Mouse (Mus musculus) erythroblast, adult 5-6 weeks (primary cell): ENCODE results near the gene Ganc. TPM values are rescaled to one million over a fixed set of nuclear protein-coding genes. Genes with fewer than 3 reads are reported as not detected.

Experiments
- ATAC-seq: replicated peaks from 2 replicates; pipeline ENCODE4 v1.8.0; 2016; ENCODE audit warnings: moderate number of reproducible peaks, mild to moderate bottlenecking, moderate TSS enrichment, inconsistent platforms; ENCODE audit not compliant: poor library complexity, low FRiP score, severe bottlenecking
- total RNA-seq, 2 experiments: library from RNA; stranded (forward) in 1 of 2; stranded (reverse) in 1 of 2; fragments of 150-400 nt in 1 of 2; fragments of 200-764, 138-1000 nt in 1 of 2; gene quantifications; 2 replicates each; pipeline versions ENCODE4 v1.2.3 to v1.2.4; 2015 to 2017; ENCODE audit warnings: low replicate concordance in 2 of 2

Ganc gene
- total RNA-seq, 2 experiments from 2014 or later, result 3.8 to 22.6 TPM

DNA sequence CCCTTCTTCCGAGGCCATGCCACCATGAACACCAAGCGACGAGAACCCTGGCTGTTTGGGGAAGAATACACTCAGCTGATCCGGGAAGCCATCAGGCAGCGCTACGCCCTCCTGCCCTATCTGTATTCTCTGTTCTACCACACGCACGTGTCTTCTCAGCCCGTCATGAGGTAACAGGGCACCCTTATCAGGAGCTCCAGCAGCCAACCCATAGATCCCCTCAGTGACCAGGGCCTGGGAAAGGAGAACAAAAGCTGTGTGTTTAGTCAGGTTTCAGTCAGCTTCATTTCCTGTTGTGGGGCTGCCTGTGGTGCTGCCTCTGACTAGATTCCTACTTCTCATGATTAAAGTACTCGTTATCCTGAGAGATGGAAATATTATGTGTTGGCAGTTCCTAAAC is 42.7 kb downstream of the Ganc start:
- ATAC-seq, result peak; percentile 78

DNA sequence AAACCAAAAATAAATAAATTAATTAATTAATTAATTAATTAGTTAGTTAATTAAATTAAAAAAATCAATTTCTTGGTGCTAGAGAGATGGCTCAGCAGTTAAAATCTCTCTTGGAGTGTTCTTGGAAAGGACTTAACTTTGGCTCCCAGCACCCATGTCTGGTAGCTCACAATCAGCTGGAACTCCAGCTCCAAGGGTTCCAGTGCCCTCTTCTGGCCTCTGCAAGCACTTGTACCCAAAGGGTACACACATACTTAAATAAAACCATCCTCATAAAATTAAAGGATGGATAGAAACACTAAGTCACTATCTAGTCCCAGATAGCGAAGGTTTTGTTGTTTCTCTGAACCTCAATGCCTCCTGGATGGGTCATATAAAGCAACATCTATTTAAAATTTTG is 43.6 kb downstream of the Ganc start:
- ATAC-seq, result no peak

DNA sequence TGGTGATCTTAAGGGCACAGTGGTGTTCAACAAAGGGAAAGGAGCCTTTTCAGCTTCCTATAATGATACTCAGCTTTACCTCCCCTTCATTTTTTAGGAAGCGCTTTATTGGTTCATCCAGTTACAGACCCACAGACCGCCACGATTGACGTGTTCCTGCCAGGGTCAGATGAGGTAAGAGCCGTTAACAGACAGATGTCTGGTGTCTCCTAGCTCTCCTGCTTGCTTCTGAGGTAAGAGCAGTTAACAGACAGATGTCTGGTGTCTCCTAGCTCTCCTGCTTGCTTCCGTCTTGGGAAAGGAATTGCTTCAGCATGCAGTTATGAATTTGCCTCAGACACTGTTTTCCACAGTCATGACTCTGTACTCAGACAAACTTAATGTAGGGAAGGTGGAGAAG is 47.0 kb downstream of the Ganc start:
- no peak for ATAC-seq

DNA sequence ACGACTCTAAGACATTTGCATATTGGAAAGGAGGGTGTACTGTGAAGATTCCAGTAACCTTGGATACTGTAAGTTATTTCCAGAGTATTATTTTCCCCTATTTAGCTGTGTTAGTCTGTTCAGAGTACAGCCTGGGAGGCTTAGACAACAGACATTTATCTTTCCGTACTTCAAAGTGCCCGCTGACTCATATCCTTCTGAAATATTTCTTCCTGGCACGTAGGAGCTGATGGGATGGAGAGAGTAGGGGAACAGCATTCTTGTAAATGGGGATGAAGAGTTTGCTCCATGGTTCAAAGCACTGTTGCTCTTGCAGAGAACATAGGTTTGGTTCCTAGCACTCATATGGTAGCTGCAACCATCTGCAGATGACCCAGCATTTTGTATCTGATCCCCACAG is 48.9 kb downstream of the Ganc start:
- ATAC-seq, result no peak

DNA sequence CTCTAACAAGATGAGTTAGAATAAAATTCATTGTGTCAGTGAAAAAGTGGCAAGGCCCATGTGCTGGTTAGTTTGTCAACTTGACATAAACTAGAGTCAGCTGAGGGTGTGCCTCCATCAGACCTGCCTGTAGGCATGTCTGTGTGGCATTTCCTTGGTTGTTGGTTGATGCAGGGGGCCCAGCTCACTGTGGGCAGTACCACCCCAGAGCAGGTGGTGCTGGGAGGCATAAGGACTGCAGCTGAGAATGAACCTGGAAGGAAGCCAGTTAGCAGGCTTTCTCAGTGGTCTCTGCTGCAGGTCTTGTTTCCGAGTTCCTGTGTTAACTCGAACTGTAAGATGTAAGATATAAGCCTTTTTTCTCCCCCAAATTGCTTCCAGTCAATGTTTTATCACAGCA is 51.3 kb downstream of the Ganc start:
- ATAC-seq, result no peak

DNA sequence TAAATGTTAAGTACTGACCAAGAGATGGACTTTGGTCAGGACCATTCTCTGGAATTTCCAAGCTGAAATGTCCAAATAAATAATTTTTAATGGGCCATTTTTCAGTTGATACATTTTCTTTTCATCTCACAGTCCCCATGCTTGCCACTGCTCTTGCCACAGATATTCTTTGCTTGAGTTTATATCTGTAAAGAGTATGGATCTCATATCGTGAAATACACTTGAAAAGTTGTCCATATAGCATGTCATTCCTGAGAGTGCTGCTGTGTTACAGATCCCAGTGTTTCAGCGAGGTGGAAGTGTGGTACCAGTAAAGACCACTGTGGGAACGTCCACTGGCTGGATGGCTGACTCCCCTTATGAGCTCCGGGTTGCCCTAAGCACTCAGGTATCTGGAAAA is 52.0 kb downstream of the Ganc start, which contains the start of gene Capn3:
Gene Capn3 (plus strand): TSS at position 301 of the 400 bp plus-strand sequence.
- ATAC-seq, result no peak

DNA sequence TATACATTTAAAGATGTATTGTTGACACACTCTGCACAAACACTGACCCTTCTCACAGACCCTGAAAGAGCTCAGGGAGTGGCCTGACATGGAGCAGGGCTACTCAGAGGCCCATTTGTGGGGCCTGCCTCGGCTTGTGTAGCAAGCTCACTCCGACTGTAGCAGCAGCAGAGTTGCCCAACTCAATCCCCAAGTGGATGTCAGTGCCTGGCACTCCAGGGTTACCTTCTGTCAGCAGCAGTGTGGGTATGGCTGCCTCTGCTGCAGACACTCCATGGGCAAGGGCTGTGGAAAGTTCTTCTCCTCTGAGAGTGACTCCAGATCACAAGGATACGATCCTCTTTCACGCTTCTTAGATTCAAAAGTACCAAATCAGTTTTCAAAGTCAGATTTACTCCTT is 56.5 kb downstream of the Ganc start:
- ATAC-seq, result no peak

DNA sequence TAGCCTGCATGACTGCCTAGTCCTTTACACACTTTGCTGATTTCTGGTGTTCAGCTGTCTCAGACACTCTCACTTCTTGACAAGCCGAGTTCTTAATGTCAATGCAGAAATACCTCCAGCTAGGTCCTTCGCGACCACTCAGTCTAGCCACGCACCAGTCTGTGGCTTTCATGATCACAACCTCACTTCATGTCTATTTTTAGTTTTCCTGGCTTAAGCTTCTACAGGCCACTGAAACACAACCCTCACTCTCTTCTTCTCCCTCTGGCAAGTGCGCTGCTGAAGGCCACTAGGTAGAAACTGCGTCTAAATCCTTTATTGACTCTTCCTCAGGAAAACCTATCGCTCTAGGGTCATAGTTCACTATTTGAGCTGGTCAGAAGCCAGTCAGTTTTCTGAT is 59.6 kb downstream of the Ganc start:
- ATAC-seq, result no peak

DNA sequence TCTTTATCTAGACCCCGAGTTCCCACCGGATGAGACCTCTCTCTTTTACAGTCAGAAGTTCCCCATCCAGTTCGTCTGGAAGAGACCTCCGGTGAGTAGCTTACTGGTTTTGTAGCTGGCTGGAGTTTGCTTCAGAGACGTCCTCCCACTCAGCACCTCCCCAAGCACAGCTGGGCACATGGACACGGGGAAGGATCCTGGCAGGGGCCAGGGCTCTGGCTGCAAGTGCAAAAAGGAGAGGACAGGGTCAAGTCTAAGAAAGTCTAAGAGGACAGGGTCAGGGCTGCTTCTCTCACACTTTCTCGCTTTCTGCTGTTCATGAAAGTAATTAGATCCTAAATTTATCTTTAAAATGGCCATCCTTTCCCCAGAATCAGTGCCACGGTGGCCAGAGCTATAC is 60.4 kb downstream of the Ganc start:
- no peak for ATAC-seq

DNA sequence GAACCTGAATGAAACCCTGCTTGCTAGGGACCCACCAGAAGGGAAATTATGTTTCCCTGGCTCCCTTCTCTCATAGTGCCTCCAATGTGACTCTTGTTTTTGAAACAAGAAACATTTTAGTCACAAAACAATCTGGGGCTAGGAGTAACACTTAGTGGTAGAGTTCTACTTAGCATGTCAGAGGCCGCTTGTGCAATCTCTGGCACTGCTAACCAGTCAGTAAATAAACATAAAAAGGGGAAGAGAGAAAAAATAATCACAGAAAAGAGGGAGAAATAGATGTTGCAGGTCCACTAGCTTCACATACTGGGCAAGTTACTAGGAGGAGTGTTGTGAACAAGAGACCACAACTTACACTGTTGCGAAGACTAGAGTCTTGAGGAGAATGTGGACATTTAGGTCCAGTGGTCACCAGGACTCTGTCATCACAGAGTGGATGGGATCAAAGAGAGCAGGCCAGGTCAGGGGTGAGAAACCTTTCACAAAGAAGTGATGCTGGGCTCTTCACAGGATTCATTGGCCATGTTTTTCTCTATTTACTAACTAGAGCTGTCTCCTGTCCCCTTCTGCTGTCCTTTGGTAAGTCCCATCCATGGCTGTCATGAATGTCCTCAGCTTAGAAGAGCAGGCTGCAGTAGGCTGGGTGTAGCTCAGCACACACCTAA is 61.2 kb downstream of the Ganc start:
- ATAC-seq, result no peak

DNA sequence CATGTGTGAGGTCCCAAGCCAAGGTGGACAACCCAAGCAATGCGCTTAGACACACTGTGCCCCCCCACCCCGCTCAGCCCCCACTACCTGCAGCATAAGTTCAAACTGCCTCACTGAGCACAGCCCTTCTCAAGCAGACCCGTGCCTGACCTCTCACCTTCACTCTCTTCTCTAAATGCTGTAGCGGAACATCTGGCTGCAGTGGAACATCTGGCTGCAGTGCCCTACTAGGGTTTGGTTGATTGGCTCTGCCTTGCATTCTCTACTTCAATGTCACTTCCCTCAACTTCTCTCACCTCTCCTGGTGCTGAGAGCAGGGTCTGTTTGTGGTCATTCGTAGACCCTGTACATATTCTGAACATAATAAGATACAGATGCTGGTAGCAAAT is 61.7 kb downstream of the Ganc start:
- no peak for ATAC-seq

DNA sequence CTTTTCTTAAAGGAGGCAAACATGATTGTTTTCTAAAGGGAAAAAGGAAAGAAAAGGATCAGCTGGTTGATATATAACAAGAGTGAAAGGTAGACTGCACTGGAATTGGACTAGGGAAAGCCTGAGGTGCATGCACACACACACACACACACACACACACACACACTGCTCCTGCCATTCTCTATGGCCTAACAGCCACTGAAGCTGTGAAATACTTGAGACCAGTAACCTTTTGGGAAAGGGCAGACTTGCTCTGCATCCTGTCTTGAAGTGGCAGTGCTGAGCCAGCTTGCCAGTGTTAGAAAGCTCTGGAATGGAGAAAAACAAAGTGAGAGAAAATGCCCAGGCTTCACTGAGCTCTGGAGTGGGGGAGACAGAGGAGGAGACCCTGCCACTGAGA is 64.3 kb downstream of the Ganc start:
- ATAC-seq, result no peak

DNA sequence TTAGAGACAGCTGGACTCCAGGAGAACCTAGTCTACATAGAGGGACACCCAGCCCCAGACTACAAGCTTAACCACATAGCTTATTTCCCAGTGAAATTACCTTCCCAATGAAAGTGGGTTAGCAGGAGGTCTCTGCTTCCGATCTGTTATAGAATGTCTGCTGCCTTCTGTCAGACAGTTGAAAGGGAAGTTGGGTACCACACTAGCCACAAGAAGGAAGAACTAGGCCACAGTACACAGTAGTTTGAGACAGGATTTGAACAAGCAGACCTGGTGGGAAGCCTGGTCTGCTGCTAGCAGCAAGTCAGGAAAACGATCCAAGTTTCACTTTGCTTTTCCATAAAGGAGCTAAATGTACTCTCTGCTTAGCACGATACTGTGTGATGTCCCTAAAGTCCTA is 65.5 kb downstream of the Ganc start:
- no peak for ATAC-seq

DNA sequence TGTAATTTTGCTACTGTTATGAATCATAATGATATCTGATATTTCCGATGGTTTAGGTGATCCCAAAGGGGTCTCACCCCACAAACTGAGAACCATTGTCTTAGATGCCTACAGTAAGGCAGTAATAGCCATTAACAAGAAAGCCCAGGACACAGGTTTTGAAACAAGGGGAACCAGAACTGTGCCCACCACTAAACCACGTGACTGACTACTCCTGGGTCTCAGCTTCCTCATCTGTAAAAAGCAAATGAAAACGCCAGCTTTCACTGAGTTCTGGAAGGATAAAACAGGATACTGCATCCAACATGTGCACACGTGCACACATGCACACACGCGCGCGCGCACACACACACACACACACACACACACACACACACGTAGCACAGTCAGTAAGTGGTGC is 66.0 kb downstream of the Ganc start:
- no peak for ATAC-seq

DNA sequence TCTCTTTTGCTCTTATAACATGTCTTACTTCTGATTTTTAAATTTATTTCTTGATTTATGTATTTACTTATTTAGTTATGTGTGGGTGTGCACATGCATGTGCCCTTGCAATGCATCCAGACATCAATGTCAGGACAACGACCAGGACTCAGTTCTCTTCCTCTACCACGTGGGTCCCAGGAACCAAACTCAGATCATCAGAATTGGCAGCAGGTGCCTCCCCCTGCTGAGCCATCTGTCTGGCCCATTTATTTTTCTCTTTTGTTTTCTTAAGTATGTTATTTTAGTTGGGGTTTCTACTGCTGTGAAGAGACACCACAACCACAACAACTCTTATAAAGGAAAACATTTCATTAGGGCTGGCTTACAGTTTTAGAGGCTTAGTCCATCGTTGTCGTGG is 67.2 kb downstream of the Ganc start:
- no peak for ATAC-seq

DNA sequence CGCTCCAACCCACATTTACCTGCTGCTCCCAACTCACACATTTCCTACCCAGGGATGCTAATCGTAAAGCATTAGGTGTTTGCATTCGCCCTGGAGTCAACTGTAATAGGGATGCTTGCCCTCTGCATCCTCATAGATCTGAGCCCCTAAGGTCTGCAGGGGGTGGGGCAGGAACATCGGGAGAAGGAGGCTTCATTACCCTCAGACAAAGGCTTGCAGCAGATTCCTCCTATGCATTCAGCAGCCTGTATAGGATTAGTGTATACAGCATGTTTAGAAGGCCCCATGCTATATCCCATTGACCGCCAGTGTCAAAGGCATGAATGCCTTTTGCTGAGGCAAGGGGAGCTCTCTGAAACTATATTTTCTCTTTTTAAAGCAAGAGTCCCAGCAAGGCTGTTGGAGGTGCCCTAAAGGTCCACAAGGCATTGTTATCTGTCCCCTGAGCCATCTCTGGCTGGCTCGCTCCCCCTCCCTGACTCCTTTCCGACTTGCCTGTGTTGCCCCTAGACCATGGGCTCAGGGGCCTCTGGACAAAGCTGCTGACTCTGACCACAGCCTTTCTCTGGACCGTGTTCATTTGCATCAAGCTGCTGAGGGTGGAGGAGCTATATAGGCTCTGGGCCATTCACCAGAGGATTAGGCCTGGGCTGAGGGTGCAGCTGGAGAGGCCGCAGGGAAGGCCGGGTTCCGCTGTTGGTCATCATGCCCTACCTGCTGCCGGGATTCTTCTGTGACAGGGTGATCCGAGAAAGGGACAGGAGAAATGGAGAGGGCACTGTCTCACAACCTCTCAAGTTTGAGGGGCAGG is 72.8 kb downstream of the Ganc start:
- ATAC-seq, result no peak

DNA sequence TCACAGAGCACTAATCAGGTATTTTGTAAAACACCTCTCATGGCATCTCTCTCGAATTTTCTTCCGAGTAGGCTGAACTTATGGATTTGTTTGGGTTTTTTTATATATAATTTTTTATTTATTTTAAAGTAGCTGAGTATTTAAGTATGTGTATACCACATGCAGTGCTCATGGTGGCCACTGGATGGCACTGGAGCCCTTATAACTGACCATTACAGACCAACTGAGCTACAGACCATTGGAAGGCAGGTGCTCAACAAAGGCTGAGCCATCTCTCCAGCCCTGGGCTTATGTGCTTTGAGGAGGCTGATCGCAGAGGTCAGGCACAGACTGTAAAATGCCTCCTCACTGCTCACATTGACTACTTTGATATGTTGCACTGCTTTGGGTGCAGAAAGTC is 74.9 kb downstream of the Ganc start:
- peak; percentile 75 for ATAC-seq

DNA sequence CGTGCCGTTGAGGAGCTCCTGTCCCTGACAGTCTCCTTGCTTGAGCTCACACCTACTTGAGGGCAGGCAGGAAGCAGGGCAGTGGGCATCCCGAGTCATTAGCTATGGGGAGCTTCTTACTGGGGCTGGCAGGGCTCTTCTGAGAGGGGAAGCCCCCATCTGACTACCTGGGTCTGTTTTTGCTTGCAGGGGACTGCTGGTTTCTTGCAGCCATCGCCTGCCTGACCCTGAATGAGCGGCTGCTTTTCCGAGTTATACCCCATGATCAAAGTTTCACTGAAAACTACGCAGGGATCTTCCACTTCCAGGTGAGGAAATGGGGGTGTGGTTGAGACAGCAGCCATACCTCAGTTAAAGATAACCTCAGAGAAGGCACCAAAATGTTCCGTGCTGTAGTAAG is 78.2 kb downstream of the Ganc start:
- ATAC-seq, result no peak

DNA sequence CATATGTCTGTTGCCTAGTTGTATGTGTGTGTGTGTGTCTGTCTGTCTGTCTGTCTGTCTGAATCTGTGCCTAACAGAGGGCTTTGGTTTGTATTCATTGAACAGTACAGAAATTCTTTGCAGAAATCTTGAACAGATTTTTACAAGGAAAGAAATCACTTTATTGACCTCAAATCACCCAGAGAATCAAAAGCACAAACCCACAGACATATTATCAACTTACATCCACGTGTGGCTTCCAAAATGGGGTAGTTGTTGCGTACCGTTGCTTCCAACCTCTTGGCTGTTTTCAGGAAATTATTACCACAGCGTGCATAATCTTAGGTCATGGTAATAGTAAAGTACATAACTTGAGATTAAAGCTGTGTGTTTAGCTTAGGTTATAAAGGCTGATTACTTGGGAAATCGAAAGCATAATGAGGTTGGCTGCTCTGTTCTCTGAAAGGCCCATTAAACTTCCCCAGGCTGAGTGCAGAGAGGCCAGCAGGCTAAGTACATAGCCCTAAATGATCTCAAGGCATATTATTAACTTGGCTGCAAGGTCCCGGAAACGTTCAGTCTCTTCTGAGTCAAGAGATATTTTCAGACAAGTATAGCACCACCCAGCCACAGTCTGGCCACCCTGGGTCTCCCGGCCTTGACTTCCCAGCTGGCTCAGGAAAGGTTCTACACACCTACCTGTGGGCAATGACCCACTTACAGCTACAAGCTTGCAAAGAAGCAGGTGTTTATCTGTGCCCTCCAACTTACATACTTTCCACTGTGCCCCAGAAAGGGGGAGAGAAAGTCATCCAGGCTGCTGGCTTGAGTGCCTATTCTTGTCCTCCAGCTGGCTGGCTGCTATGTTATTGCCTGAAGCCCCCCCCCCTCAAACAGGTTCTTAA is 79.1 kb downstream of the Ganc start:
- no peak for ATAC-seq

DNA sequence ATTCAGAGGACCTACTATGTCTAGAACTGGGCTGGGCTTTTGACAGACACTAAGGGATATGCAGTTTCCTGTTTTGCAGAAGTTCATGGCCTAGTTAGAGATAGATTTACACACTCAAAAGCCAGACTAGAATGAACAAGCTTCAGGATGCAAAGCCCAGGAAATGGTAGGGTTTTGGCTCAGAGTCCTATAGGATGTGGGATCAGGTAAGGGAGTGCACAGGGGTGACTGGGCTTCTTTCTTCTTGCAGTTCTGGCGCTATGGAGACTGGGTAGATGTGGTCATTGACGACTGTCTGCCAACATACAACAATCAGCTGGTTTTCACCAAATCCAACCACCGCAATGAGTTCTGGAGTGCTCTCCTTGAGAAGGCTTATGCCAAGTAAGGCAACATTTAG is 80.5 kb downstream of the Ganc start:
- no peak for ATAC-seq

DNA sequence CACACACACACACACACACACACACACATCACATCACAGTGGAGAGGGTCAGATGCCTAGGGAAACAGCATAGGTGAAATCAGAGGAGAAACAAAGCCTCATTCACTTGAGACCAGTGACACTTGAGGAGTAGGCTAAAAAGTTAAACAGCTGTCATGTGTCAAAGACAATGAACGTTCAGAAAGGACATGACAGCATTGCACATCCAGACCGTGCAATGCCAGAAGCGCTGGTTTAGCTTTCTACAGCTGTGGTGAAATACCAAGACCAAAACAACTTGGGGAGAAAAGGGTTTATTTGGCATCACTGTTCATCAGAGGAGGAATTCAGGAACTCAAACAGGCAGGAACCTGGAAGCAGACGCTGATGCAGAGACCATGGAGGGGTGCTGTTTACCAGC is 89.6 kb downstream of the Ganc start:
- ATAC-seq, result no peak
